Mouse (Mus musculus): ENCODE results near the gene B3glct.

DNA sequence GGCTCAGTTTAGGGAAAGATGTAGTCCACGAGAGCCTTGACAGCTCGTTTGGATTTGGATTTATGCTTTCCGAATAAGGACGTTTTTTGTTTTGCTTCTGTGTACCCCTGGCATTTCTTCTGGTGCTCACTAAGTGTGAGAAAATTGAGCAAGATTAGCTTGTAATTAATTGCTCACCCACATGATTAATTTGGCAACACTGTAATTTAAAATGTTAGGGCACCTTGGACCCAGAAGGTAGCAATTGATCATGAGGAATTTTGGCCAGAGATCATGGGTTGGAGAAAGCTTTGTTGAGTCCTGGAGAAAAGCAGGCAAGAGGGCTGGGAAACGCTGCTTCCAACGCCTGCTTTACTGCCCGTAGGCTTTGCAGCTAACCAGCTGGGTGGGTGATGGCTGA lies 1.9 kb downstream of the B3glct start:
- TF ChIP-seq GATA1 (IDR thresholded peaks at IDR 0.05; ENCODE audit: low read length) = no peak
- no peak for TF ChIP-seq TAL1 (IDR thresholded peaks at IDR 0.05; ENCODE audit: low read length)
